Mouse (Mus musculus) retina, adult 2 months (tissue): ENCODE data around the gene Ndufa8.
A peak's percentile ranks its signal among the peaks of the same experiment; 100 is the strongest.

ENCODE experiments used
- DNase-seq: peaks from one replicate; pipeline ENCODE4 v3.0.0-alpha.2; 2012; ENCODE audit warnings: low read depth, low spot score

Gene Ndufa8

DNA sequence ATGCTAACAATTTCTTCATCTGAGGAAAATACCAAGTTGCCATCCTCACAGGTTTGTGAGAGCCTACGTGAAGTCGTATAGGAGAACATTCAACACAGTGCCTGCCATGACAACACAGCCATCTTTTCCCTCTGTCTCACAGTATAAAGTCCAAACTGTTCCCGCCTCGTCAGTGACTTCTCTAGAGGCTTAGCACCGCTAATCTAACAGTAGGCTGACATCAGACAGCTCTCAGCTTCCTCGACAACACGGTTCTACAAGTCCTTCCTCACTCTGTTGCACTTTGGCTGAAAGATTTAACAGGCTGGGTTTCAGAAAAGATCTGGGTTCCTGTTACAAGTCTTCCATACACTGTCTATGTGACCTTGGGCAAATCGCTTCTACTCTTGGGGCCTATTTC lies 1.0 kb downstream of the Ndufa8 start:
- DNase-seq: no peak

DNA sequence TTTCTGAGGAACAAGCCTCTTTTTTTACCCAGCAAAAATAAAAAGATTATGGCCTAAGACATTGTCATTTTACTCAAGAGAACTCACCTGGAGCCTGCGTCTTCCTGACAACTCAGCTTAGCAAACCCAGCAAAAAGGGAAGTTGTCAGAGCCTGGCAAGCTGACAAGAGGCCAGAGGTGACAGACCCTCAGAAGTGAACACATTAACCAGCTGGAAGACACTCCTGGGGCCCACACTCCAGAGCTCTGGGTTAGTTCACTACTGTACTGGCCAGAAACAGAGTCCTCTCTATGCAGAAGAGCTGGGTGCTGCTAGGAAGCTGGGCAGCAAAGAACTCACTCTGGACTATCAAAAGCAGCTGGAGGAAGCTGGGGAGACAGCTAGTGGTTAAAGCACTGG lies 8.3 kb downstream of the Ndufa8 start:
- DNase-seq: no peak

DNA sequence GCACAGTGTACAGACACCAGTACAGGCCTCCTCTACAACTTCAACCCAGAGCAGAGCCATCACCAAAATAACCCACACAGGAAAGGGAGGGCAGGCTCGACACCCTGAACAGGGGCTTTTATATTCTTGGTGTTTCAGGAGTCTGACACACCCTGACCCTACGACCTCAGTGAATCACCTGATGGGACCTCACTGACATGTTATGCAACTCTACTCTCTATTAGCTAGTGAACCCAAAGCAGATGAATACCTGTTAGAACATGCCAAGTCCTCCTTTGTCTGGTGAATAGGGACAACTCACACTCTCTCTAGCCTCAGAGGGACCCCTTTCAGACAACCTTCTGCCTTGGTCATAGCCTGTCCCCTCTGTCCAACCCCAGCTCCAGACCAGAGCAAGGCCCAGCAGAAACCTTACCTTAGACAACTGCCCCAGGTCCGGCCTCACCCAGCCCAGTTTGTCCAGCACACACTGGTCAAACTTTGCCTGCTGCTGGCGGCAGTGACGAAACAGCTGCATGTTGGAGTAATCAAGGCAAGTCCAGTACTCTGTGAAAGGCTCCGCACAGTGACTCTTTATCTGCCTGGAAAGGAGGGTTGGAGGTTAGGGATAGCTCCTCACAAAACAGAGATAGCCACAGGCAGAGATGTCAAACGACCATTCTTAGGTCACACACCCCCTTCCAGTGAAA lies 9.8 kb downstream of the Ndufa8 start:
- DNase-seq: no peak

DNA sequence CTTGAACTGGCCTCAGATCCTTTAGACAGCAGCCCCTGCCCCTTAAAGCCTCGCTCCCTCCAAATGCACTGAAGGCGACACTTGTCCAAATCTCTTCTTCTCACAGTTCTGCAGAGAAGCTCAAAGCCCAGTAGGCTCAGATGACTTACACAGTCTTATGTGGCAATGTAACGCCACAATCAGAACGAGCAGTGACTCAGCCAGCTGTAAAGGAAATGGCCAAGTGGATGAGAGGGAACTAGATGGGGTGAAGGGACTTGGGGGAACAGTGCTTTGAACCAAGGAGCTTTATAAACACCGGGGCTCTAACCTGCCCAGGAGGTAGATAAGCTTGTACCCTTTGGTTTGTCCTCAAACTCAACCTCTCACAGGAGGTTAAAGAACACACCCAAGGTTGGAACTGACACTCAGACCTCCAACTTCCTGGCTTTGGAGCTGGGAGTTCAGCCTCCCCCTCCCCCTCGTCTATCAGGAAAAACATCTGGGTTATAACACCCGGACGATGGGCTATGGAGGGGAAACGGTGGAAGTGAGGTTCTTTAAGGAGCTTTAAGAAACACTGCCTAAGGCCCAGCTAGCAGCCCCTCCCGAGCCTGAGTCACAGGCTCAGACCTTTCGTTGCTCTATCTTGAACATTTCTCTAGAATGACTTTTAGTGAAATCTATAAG lies 13.7 kb downstream of the Ndufa8 start:
- no peak for DNase-seq

DNA sequence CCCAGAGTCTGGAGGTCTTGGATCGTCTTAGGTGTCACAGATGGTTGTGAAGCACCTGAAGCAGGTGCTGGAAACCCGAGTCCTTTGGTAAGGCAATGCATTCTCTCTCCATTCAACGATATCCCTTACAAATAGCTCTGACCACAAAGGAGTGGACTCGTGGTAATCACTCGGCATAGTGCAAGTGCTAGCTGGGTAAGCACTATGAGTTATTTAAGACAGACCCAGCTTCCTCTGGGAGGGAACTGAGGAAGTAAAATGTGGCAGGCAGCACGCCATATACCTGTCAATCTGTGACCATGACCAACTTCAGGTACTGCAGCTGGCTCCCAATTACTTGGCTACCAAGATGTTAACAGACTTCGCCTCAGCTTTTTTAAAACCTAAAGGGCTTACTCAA lies 14.3 kb downstream of the Ndufa8 start:
- no peak for DNase-seq

DNA sequence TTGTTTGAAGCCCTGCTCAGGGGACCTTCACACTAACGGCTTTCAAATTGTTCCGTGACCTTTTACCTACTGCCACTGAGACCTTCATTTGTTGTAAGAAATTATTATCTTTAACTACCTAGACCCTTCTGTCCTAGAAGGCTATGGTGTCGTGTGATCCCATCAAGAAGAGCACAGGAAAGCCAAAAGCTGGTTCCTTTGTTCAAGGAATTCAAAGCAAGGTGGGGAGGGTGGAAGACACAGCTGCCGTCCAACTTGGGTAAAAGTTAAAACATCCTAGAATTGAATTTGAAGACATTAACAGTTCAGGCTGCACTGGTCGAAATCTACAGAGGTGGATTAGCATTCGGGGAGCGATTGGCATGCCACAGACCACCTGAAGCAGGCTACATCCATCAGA lies 15.2 kb downstream of the Ndufa8 start:
- no peak for DNase-seq

DNA sequence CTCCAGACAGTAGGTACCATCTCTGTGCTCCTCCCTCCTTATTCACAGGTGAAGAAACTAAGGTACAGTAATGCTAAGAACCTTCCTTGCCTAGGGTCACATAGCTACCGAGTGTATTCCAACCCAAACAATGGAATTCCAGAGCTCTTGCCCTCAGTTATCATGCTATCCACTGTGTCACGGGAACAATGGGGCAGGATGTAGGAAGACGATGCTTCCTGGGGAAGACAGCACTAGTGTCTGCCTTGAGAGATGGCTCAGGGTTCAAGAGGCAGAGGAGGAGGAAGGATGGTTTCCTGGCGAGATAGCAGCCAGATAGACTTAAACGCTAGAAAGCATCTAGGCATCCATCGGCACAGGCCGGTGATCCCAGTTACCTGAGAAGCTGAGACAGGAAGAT lies 16.3 kb downstream of the Ndufa8 start:
- no peak for DNase-seq

DNA sequence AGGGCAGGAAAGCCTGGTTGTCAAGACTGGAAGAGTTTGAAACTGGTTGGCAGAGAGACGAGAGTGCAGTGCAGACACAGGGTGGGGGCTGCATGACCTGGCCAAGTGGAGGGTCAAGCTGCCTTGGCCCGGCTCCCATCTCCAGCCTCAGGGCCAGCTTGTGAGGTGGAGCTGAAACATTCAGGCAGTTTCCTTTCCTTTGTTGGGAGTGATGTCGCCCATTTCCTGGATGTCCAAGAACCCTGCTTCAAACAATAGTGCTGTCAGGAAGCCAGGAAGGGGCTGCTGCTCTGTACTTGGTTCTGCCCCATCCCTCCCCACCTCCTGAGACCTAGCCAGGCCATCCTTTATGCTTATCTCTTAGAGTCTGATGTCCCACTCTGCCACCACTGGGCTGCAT lies 25.9 kb downstream of the Ndufa8 start:
- no peak for DNase-seq

DNA sequence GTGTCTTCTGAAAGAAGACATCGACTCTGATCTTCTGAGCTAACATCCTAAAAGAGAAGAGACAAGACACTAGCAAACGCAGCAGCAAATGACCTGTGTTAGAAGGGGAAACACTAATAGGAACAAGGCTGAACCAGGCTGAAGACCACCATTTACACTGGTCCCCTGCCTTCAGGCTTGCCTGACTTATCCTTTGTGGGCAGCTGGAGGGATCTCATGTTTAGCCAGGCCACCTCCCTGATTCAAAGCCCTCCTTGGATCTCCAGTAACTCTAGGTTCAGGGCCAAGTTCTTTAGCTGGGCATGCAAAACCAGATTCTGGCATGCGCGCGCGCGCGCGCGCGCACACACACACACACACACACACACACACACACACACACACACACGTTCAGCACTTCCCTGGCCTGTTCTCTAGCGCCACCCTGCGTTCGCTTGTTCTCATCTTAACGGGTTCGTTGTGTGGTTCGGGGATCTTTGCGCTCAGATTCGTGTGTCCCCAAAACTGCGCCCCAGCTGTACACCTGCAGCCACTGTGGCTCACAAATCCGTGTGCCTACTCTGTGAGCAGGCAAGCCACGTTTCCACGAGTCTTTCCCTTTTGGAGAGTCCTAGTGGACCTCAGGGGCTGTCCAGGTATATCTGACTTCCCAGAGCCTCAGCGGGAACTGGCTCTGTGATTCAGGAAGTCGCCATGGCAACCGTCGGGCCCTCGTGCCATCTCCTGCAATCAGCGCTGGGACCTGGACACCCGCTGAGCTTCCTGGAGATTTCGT lies 27.6 kb downstream of the Ndufa8 start:
- peak; percentile 40 for DNase-seq

DNA sequence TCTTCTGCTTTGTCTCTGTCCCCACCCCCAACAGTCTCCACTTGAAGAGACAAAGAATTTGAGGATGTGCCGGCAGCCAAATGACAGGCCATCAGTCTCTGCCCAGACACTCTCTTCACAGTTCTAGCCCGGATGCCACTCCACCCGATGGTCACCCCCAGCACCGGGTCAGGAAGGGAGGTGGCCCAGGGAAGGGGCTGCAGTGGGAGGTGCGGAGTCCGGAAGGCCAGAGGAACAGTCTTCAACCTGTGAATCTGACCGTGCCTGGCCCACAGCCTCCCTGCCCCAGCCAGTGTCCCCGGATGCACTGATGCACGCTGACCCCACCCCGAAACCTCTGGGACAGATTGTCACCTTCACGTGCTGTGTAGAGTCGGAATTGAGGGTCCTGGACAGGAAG lies 36.2 kb downstream of the Ndufa8 start:
- DNase-seq: no peak

DNA sequence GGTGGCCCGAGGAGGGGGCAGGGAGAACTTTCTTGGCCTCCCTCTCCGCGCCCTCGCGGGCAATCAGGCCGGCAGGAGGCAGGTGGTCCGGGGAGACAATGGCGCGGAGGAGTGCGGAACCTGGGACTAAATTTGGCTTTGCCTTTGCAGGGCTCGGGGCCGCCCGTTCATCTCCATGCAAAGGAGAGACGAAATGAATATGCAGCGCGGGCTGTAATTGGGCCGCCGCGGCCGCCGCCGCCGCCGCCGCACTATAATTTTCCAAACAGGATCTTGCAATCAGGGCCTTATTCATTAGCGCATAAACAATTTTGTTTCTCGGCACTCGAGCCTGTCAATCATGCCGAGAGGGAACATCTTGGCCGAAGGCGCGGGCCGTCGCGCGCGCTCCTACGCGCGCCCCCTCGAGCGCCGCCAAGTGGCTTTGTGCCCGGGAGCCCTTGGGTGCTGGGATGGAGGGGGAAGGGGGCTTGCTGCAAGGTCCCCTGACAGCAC lies 37.8 kb downstream of the Ndufa8 start:
- DNase-seq: no peak

DNA sequence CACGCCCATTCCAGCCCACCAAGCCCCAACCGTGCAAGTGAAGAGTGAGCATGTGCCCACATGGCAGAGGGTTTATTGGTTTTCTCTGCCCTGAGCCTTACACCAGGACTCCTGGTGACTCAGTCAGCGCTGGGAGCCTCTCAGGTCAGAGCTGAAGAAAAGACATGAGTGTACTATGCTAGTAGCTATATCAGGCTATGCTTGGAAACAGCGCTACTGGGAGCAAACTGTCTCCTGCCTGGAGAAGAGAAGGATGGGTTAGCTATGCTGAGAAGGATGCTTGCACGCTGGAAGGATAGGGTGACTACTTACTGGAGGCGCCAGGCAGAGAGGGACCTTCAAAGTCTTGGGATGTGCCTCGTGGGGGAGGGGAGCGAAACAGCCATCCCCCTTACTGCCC lies 38.6 kb downstream of the Ndufa8 start:
- no peak for DNase-seq

DNA sequence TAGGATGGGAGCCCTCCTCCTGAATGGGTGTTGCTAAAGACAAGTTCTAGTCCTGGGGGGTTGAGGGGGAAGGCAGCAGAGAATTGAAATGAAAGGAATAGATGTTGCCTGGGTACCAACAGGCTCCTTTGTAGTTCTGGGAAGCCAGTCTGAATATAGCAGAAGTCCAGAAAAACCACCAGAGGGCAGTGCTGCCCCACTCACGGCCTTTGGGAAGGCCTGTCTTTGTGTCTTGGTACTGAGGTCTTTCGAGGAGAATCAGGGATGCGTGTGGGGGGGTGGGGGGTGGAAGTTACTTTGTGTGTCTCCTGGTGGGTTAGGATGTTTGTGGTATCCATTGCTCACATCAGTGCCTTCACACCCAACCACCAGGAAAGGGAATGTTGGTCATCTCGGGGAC lies 39.8 kb downstream of the Ndufa8 start:
- DNase-seq: peak; percentile 50

DNA sequence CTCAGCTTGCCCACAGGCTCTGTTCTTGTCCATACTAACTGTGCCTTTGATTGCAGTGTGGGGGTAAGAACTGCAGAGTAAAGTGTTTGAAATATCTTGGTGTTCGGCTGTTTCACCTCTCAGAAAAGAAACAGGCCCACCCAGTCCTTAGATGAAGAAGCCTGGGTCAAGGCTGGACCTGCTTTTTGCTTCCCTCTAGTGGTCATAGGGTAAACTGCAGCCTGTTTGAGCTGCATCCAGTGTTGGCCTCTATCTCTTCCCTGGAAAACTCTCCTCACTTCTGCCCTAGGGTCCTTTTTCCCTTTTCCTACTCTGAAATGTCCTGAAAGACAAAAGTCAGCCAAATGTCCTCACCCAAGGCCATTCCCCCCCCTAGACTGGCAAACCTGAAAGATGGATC lies 41.1 kb downstream of the Ndufa8 start:
- peak; percentile 34 for DNase-seq

DNA sequence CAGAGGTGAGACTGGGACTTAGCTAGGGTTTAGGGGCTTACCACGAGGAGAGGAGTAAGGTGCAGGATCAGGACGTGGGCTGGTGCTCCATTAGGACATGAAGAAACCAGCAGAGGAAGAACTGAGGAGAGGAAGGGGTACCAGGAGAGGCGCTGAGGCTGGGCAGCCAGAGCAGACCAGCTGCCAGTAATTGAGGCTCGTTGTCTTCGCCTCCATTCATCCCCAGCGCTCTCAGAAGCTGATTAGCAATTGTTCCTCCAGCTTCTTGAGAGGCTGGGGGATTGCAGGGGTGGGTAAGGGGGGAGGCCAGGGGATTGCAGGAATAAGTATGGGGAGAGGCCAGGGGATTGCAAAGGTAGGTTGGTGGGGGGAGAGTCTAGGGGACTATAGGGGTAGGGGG lies 47.0 kb downstream of the Ndufa8 start:
- no peak for DNase-seq

DNA sequence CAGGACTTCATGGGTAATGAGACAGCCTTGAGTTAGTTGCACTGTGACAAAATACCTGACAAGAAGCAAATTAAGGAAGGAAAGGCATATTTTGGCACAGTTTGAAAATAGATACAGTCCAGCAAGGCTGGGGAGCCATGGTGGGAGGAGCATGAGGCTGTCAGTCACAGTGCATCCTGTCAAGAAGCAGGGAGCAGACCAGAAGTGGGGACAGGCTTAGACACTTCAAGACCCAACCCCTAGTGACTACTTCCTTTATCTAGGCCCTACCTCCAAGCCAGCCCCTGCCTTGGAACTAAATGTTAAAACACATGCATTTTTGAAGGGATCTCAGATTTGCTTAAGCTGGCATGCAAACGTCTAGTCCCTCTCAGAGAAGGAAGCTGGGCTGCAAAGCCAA lies 48.8 kb downstream of the Ndufa8 start:
- no peak for DNase-seq

DNA sequence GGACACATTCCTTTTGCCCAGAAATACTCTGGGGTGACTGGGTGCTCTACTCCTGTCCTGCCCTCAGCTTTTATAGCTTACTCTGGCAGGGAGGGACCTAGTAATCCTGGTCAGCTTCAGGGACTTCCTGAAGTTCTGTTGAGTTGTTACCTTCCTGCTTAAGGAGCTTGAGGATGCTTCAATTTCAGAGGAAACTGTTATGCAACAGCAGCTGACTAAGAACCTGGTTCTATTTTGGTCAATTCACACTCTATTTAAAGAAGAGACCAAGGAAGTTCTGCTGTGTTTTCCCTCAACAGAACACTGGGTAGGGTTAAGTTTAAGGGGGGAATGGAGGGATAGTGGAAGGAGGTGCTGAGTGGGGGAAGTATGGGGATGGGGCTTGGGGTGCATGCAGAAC lies 50.0 kb downstream of the Ndufa8 start:
- no peak for DNase-seq

DNA sequence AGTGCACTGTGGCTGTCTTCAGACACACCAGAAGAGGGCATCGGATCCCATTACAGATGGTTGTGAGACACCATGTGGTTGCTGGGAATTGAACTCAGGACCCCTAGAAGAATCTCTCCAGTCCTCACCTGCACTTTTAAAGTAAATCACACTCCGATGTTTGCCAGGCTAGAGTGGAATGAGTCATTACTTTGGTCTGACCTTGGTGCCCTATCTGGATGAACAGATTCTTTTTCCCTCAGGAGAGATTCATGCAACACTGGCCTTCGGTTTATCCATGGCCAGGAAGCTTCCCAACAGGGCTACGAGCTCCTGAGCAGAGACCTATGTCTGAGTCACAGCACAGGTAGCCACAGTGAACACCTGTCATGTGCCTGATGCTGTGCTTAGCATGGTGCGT lies 50.8 kb downstream of the Ndufa8 start:
- DNase-seq: no peak

DNA sequence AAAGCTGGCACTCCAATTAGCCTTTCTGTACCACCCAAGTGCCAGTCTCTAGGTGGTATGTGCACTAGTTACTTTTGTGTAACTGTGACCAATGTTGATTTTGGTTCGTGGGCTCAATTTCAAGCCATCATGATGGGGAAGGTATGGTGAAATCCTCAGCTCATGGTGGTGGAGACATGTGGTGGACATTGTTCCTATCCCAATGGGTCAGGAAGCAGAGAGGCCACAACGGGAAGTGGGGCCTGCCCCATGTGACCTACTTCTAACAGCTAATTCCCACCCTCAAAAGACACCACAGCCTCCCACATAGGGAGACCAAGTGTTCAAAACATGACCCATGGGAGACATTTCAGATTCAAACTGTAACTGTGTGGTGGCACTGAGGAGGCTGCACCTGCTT lies 52.5 kb downstream of the Ndufa8 start:
- no peak for DNase-seq

DNA sequence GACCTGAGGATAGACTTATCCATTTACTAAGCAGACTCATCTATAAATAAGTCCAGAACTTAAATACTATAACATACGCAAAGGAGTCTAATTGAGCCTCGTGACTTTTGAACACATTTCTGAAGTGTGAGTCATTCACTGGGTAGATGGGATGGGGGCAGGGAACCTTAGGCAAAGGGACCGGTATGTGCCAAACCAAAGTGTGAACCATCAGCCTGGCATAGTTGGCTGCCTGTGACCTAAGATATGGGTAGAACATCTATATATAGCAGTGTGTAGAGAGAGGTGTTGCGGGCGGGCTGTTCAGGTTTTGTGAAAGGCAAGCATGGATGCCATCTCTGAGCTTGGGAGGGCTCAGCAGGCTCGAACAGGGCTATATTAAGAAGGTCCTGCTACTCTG lies 54.9 kb downstream of the Ndufa8 start:
- no peak for DNase-seq

DNA sequence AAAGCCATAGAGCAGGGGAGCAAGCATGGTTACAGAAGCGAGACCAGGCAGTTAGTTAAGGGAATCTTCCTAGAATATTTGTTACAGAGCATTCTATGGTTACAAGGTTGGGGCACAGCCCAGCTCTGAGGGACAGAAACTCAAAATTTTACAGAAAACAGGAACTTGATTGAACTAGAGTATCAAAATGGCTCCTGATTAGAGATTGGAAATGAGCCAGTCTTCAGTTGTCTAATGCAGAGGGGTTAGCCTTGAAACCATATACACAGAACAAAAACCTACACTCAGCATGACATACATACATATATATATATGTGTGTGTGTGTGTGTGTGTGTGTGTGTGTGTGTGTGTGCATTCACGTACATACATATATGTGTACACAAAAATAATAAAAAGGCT lies 55.7 kb downstream of the Ndufa8 start:
- DNase-seq: no peak

DNA sequence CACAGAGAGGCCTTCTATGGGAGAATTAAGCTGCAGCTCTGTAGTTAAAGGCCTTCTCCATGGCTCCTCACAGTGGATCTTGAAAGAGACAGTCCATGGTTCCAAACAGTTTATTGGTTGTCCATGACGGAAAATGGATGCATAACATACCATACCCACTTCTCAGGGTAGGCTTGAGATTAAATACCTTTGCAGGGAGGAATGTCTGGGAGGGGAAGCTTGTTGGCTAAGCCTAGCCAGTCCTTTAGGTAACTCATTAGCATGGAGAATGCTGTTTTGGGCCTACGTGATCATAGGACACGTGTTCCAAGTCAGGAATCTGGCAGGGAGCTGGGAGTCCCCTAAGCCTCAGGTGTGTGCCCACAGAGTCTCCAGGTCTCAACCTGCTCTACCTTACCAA lies 56.9 kb downstream of the Ndufa8 start:
- DNase-seq: no peak
